ENCODE assay signal across 9 mouse cellular contexts in genomic region chr12:104936223-104936622, GRCm38 (mm10).
DNase-seq lines count a peak whose midpoint lies in the region; ATAC-seq and TF ChIP-seq lines count a peak whose summit lies in the region.
"Had no signal": no experiment of that assay in that cellular context is flagged by ENCODE, and none has a peak within 500 bp of the region (broad histone marks: within the 10 kb centered on the region; RNA-seq: fewer than 3 reads in every experiment).

No protein-coding gene starts in this region.

- no peak overlapping the region for H3K4me2 ChIP-seq in lung, postnatal 0 days (replicated peaks; ENCODE audit: low read depth, low read length)
- H3K4me2 ChIP-seq: midbrain, embryonic 12.5 days had no signal

- intact Hi-C loops in heart, postnatal 25 days (cut with DNase I): loop anchor here (5.0 kb wide), 3 partner anchors 164 to 254 kb away; no protein-coding TSS in a partner anchor

- no peaks in the 10 kb centered on the region for H3K27me3 ChIP-seq in lung, postnatal 0 days (replicated peaks; ENCODE audit: insufficient read depth, low read length)

- H3K4me1 ChIP-seq in lung, postnatal 0 days (ENCODE audit: insufficient read depth, low read depth, low read length): no peaks in the 10 kb centered on the region
- H3K4me1 ChIP-seq: midbrain, embryonic 12.5 days had no signal

- peak; percentile 76 for TF ChIP-seq CTCF in lung, postnatal 0 days (IDR thresholded peaks at IDR 0.05)

- H3K9ac ChIP-seq in lung, postnatal 0 days (replicated peaks; ENCODE audit: low read depth): no peak overlapping the region
- H3K9ac ChIP-seq: midbrain, embryonic 12.5 days had no signal

- 0 out of 2 replicates have a peak, but pooled peaks cover 3% of the 10 kb centered on the region for H3K9me3 ChIP-seq in lung, postnatal 0 days (ENCODE audit: low read length)

- 79% methylated on average over 4 of the region's 4 CpGs for WGBS in lung, postnatal 0 days

- ATAC-seq in lung, postnatal 0 days: no peak
- 0 out of 2 replicates have a peak, but pooled peaks have one; percentile 27 for ATAC-seq in common myeloid progenitor, adult 5-6 weeks (replicated peaks; ENCODE audit: low read depth, poor library complexity, severe bottlenecking)

- DNase-seq in embryo, embryonic 10 days (ENCODE audit: low spot score): peak; percentile 50
- no peak for DNase-seq in embryo, embryonic 11 days
- no peak for DNase-seq in lung, postnatal 0 days (ENCODE audit: low spot score)
- DNase-seq in lung, adult 18-20 months: no peak
- peak; percentile 72 for DNase-seq in retina, embryonic 14.5 days (ENCODE audit: low spot score)
- DNase-seq in layer of hippocampus, adult 9-11 months: no peak
- no peak for DNase-seq in heart, postnatal 25 days (ENCODE audit: low spot score)

- H3K4me3 ChIP-seq in lung, postnatal 0 days (ENCODE audit: low read depth, low read length): no peak overlapping the region
- H3K4me3 ChIP-seq: midbrain, embryonic 12.5 days had no signal

- no peak overlapping the region for H3K27ac ChIP-seq in lung, postnatal 0 days (ENCODE audit: low read length)
- H3K27ac ChIP-seq: midbrain, embryonic 12.5 days had no signal

- no peak for TF ChIP-seq EP300 in lung, postnatal 0 days (IDR thresholded peaks at IDR 0.05)

- no peaks in the 10 kb centered on the region for H3K36me3 ChIP-seq in lung, postnatal 0 days (ENCODE audit: insufficient read depth, low read length)
- H3K36me3 ChIP-seq: midbrain, embryonic 12.5 days had no signal

Comparison
In these comparisons a context has a peak if more than half of its experiments do, and no peak if none do; other contexts are left out.
1. DNase-seq: peak in embryo, embryonic 10 days (single experiment) and retina, embryonic 14.5 days (single experiment); none in embryo, embryonic 11 days (single experiment), lung, postnatal 0 days (single experiment), lung, adult 18-20 months (0 of 2), layer of hippocampus, adult 9-11 months (single experiment) and heart, postnatal 25 days (single experiment).